Mouse (Mus musculus) left cerebral cortex, postnatal 14 days (tissue): ENCODE results near the gene Cmya5. TPM values are rescaled to one million over a fixed set of nuclear protein-coding genes. Genes with fewer than 3 reads are reported as not detected.
"Not testable (repeated sequence)": the region's sequence is repeated elsewhere in the genome, so short reads cannot be mapped to it uniquely, and the experiment has no call there.

Source experiments
- DNase-seq, 2 experiments: peaks; one replicate each; pipeline ENCODE4 v3.0.0; 2021 to 2022; ENCODE audit warnings: low spot score in 2 of 2, mixed read lengths in 1 of 2
- intact Hi-C: fragments of 180-260 bp; cut with DNase I; formaldehyde crosslinking; loops from one replicate; pipeline ENCODE4 v1.15.1; 2025
- long read RNA-seq, 2 experiments: library from polyadenylated mRNA; stranded (forward); transcript quantifications; one replicate each; pipeline ENCODE4 v2.0.0; 2021
- total RNA-seq, 2 experiments: library from RNA; stranded (reverse); gene quantifications; 2 replicates each; pipeline ENCODE4 v1.2.3; 2021

Cmya5 gene
- total RNA-seq = 1 to 10 TPM; 2.2 to 2.8 TPM
- long read RNA-seq, experiment 1, partial matches to known transcripts = 2 of 2 reads
- long read RNA-seq, experiment 1, other reads (novel, unspliced or antisense) = 0 of 2 reads
- long read RNA-seq, experiment 2, partial matches to known transcripts = 2 of 4 reads
- long read RNA-seq, experiment 2, other reads (novel, unspliced or antisense) = 2 of 4 reads

- peak; percentile 77 to 82 for DNase-seq
- intact Hi-C loops = loop anchor here (2.0 to 5.0 kb wide), 2 partner anchors 158 to 392 kb away; no protein-coding TSS in a partner anchor
These were observed at the start of gene Cmya5 for GRCm38 (mm10) chr13:93144336-93145167. Cmya5 (minus strand) TSS chr13:93144724.

GRCm38 (mm10) chr13:93192646-93193026 is 48.1 kb upstream of the Cmya5 start:
- DNase-seq = no peak
- intact Hi-C loops = loop anchor here (5.0 kb wide), 1 partner anchor 115 kb away; no protein-coding TSS in a partner anchor

GRCm38 (mm10) chr13:93191831-93192645 is 47.5 kb upstream of the Cmya5 start, which contains the start of gene Tent2:
Tent2 (minus strand) TSS chr13:93192385.
- intact Hi-C loops = loop anchor here (5.0 kb wide), 1 partner anchor 115 kb away; no protein-coding TSS in a partner anchor
- DNase-seq = peak; percentile 95 to 96

- intact Hi-C loops = no loop called here
These were observed 44.9 kb upstream of the Cmya5 start for GRCm38 (mm10) chr13:93189416-93189815.

GRCm38 (mm10) chr13:93188738-93189137 is 44.2 kb upstream of the Cmya5 start:
- intact Hi-C loops = no loop called here
- no peak for DNase-seq

More at GRCm38 (mm10) chr13:93189416-93189815, 44.9 kb upstream of the Cmya5 start:
- DNase-seq = no peak

- intact Hi-C loops, DNase-seq: not testable (repeated sequence)
These were observed 43.3 kb upstream of the Cmya5 start for GRCm38 (mm10) chr13:93187792-93188191.

- DNase-seq = no peak
- intact Hi-C loops = no loop called here
These were observed 35.8 kb upstream of the Cmya5 start for GRCm38 (mm10) chr13:93180351-93180750.

GRCm38 (mm10) chr13:93179522-93179921 is 35.0 kb upstream of the Cmya5 start:
- no peak for DNase-seq
- intact Hi-C loops = no loop called here

GRCm38 (mm10) chr13:93177571-93177970 is 33.0 kb upstream of the Cmya5 start:
- intact Hi-C loops = no loop called here
- DNase-seq = no peak

GRCm38 (mm10) chr13:93163303-93163702 is 18.8 kb upstream of the Cmya5 start:
- intact Hi-C loops = no loop called here
- no peak for DNase-seq

GRCm38 (mm10) chr13:93162456-93162855 is 17.9 kb upstream of the Cmya5 start:
- DNase-seq = no peak
- intact Hi-C loops = no loop called here

- intact Hi-C loops = no loop called here
- DNase-seq = no peak
These were observed 13.7 kb upstream of the Cmya5 start for GRCm38 (mm10) chr13:93158261-93158660.

- intact Hi-C loops = no loop called here
- DNase-seq = no peak
These were observed 8.8 kb upstream of the Cmya5 start for GRCm38 (mm10) chr13:93153280-93153679.

GRCm38 (mm10) chr13:93143819-93144283 is 673 bp downstream of the Cmya5 start:
- DNase-seq = peak; percentile 18 to 30
- intact Hi-C loops = loop anchor here (2.0 to 5.0 kb wide), 2 partner anchors 157 to 392 kb away; no protein-coding TSS in a partner anchor

GRCm38 (mm10) chr13:93141184-93141583 is 3.3 kb downstream of the Cmya5 start:
- no peak for DNase-seq
- intact Hi-C loops = loop anchor here (5.0 kb wide), 1 partner anchor 389 kb away; no protein-coding TSS in a partner anchor

GRCm38 (mm10) chr13:93138059-93138458 is 6.5 kb downstream of the Cmya5 start:
- DNase-seq = no peak
- intact Hi-C loops = no loop called here

GRCm38 (mm10) chr13:93137098-93137497 is 7.4 kb downstream of the Cmya5 start:
- intact Hi-C loops = no loop called here
- DNase-seq = no peak

- intact Hi-C loops = no loop called here
- no peak for DNase-seq
These were observed 8.3 kb downstream of the Cmya5 start for GRCm38 (mm10) chr13:93136251-93136650.

GRCm38 (mm10) chr13:93135501-93135900 is 9.0 kb downstream of the Cmya5 start:
- intact Hi-C loops = no loop called here

More at GRCm38 (mm10) chr13:93135501-93135900, 9.0 kb downstream of the Cmya5 start:
- DNase-seq = no peak
